Mouse (Mus musculus) kidney, postnatal 0 days (tissue): Measurements from ENCODE around the gene Tmem182. TPM values are rescaled to one million over a fixed set of nuclear protein-coding genes. Genes with fewer than 3 reads are reported as not detected.

ENCODE experiments used
- ATAC-seq: fragments of 200-750 bp; cut with Nextera tagmentation; replicated peaks from 2 replicates; pipeline ENCODE4 v1.8.0; 2017; ENCODE audit warnings: low read depth, moderate number of reproducible peaks, moderate TSS enrichment, moderate library complexity; ENCODE audit not compliant: low FRiP score
- DNase-seq: peaks from one replicate; pipeline ENCODE4 v3.0.0-alpha.2; 2016; ENCODE audit warnings: low spot score
- H3K27ac ChIP-seq: fragments of 300-500 bp; sonication (generic); 2 replicates; pipeline ENCODE4 v1.5.1; 2014; ENCODE audit warnings: mild to moderate bottlenecking
- H3K27me3 ChIP-seq: fragments of 300-500 bp; sonication (generic); 2 replicates; pipeline ENCODE4 v1.6.1; 2014; ENCODE audit warnings: low read length, mixed read lengths; ENCODE audit not compliant: insufficient read depth
- H3K36me3 ChIP-seq: fragments of 300-500 bp; sonication (generic); 2 replicates; pipeline ENCODE4 v1.6.1; 2014; ENCODE audit warnings: low read length, mixed read lengths; ENCODE audit not compliant: insufficient read depth
- H3K4me1 ChIP-seq: fragments of 300-500 bp; sonication (generic); replicated peaks from 2 replicates; pipeline ENCODE4 v1.6.1; 2014; ENCODE audit warnings: antibody characterized with exemption, low read length, mixed read lengths; ENCODE audit not compliant: insufficient read depth
- H3K4me2 ChIP-seq: fragments of 300-500 bp; sonication (generic); 2 replicates; pipeline ENCODE4 v1.6.1; 2014; ENCODE audit warnings: mild to moderate bottlenecking, low read length, moderate library complexity, mixed read lengths
- H3K4me3 ChIP-seq: fragments of 300-500 bp; sonication (generic); replicated peaks from 2 replicates; pipeline ENCODE4 v1.5.1; 2014; ENCODE audit warnings: low read depth, low read length
- H3K9ac ChIP-seq: fragments of 300-500 bp; sonication (generic); 2 replicates; pipeline ENCODE4 v1.6.1; 2014; ENCODE audit warnings: low read depth, low read length
- H3K9me3 ChIP-seq: fragments of 300-500 bp; sonication (generic); replicated peaks from 2 replicates; pipeline ENCODE4 v1.6.1; 2016; ENCODE audit warnings: low read length, inconsistent platforms, mixed read lengths
- CTCF ChIP-seq: IDR thresholded peaks from 2 replicates; pipeline ENCODE4 v1.5.1; 2016; ENCODE audit warnings: antibody characterized with exemption, low read depth, mild to moderate bottlenecking, moderate library complexity
- WGBS: fragments of 180-500 bp; shearing (Covaris S2); extraction: QIAGEN DNeasy Blood & Tissue Kit; methylation state at CpG from one replicate; pipeline ENCODE4 v1.1.7; 2014; 5-methylcytosine and 5-hydroxymethylcytosine counted together
- polyA plus RNA-seq: library from polyadenylated mRNA; unstranded; fragments of >200 nt; fragmentation: Nextera tagmentation; extraction: Ambion mirVana; gene quantifications from 2 replicates; pipeline ENCODE4 v1.2.1, GENCODE M21; 2015

Tmem182 gene
- polyA plus RNA-seq, 1 experiment from 2014 or later = 0.71 TPM

GRCm38 (mm10) chr1:40804118-40804517 is 1.3 kb upstream of the Tmem182 start:
- no peak overlapping the region for H3K27ac ChIP-seq
- H3K36me3 ChIP-seq = no peaks in the 10 kb centered on the region
- H3K4me2 ChIP-seq = no peak overlapping the region
- H3K27me3 ChIP-seq = no peaks in the 10 kb centered on the region
- no peak overlapping the region for H3K4me3 ChIP-seq
- no peak for DNase-seq
- no peak overlapping the region for H3K9ac ChIP-seq
- H3K9me3 ChIP-seq = no peaks in the 10 kb centered on the region
- ATAC-seq = no peak
- WGBS = 87% methylated on average over 12 of the region's 12 CpGs
- no peak for TF ChIP-seq CTCF
- no peaks in the 10 kb centered on the region for H3K4me1 ChIP-seq

- H3K4me2 ChIP-seq = no peak overlapping the region
- H3K9ac ChIP-seq = no peak overlapping the region
- no peak overlapping the region for H3K4me3 ChIP-seq
- H3K27ac ChIP-seq = no peak overlapping the region
- no peaks in the 10 kb centered on the region for H3K36me3 ChIP-seq
- WGBS = 91% methylated on average over 11 of the region's 11 CpGs
- no peaks in the 10 kb centered on the region for H3K27me3 ChIP-seq
- no peak for TF ChIP-seq CTCF
- no peak for ATAC-seq
- H3K9me3 ChIP-seq = no peaks in the 10 kb centered on the region
- DNase-seq = no peak
- no peaks in the 10 kb centered on the region for H3K4me1 ChIP-seq
These were observed 490 bp downstream of the Tmem182 start for GRCm38 (mm10) chr1:40805891-40806290.

GRCm38 (mm10) chr1:40808643-40809042 is 3.2 kb downstream of the Tmem182 start:
- H3K9ac ChIP-seq = no peak overlapping the region
- H3K4me2 ChIP-seq = no peak overlapping the region
- no peak for ATAC-seq
- no peak for DNase-seq
- no peaks in the 10 kb centered on the region for H3K36me3 ChIP-seq
- H3K27me3 ChIP-seq = no peaks in the 10 kb centered on the region
- H3K4me3 ChIP-seq = no peak overlapping the region
- 88% methylated on average over 3 of the region's 3 CpGs for WGBS
- no peaks in the 10 kb centered on the region for H3K9me3 ChIP-seq
- H3K27ac ChIP-seq = no peak overlapping the region
- H3K4me1 ChIP-seq = no peaks in the 10 kb centered on the region
- no peak for TF ChIP-seq CTCF

DNA sequence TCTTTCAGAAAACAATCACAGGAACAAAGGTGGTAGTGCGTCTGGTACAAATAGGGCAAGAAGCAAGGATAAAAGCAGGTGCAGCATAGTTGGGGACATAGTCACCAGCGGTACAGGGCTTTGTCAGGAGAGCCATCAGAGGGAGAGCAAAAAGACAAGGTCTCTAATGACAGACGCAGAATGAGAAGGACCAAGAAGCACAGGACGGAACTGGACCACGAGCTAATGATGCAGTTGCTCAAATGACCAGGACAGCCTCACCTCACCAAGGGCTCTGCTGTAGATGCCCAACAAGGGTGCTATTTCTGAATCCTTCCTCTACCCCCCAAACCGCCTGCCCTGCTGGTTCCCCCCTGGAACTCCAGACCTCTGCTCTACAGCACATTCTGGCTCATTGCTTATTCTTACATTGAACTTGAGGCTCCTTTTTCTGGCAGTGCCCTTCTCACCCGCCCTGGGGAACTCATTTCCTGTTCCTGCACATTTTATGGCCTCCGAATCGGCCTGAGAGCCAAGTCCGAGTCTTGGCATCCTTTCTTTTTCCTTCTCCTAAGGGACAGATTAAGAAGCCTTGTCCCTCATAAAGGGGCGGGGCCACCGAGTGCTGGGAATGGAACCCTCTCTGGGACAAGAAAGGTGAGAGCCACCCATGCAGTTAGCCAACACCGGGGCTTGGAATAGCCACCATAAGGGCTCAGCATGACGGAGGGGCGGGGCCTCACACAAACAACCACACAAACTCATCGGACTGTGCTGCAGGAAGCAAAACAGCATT is 9.9 kb downstream of the Tmem182 start:
- ATAC-seq = 0 out of 2 replicates have a peak, but pooled peaks have one; percentile 40
- TF ChIP-seq CTCF = no peak
- DNase-seq = peak; percentile 42
- Histone ChIP-seq H3K4me3 (no peak overlapping the region), H3K4me1 (peaks cover 5% of the 10 kb centered on the region; the same call in 1 of the 2 replicates), H3K27ac (0 out of 2 replicates have a peak overlapping the region, but pooled peaks have one; percentile 5), H3K4me2 (peak overlapping the region; percentile 44), H3K9ac (no peak overlapping the region), H3K36me3 (no peaks in the 10 kb centered on the region), H3K27me3 (no peaks in the 10 kb centered on the region), H3K9me3 (no peaks in the 10 kb centered on the region)
- 38% methylated on average over 16 of the region's 16 CpGs for WGBS

DNA sequence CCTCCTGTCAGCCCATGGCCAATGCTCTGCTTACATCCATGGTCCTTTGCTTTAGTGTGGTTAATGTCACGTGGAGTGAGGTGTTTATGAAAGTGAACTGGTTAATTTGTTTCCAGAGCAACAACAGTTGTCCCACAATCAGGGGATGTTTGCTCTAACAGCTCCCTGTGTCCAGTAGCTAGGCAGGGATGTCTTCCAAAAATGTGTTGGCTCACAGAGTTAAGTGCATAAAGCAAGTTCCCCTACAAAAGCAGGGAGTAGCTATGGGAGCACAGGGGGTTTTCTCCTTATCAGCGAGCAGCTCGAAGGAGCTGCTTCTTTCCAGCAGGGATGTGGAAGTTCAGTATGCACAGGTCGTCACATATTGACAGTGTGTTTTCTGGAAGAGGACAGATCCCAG is 19.1 kb downstream of the Tmem182 start:
- Histone ChIP-seq H3K27me3 (no peaks in the 10 kb centered on the region), H3K4me3 (no peak overlapping the region), H3K9me3 (no peaks in the 10 kb centered on the region), H3K4me1 (0 out of 2 replicates have a peak, but pooled peaks cover 3% of the 10 kb centered on the region), H3K4me2 (no peak overlapping the region), H3K36me3 (no peaks in the 10 kb centered on the region), H3K27ac (no peak overlapping the region), H3K9ac (no peak overlapping the region)
- ATAC-seq = no peak
- no peak for TF ChIP-seq CTCF
- 62% methylated on average over 4 of the region's 4 CpGs for WGBS
- no peak for DNase-seq

DNA sequence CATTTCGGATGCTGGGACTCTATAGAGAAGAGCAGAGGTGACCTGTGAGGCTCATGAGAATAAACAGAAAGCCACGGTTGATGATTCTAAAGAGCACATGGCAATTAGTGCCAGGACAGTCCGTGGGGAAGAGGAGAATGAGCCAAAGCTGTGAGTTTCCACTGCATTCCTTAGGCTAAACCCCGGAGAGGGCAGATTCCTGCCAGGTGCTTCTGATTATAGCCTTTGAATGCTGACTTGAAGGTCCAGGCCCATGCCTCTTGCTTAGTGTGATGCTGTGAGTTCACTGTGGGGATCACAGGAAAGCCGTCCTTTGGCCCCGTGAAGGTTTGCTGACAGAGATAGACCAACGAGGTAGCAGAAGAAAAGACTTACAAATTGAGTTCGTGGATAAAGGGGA is 19.5 kb downstream of the Tmem182 start:
- ATAC-seq (no peak), DNase-seq (no peak)
- Histone ChIP-seq H3K4me2 (no peak overlapping the region), H3K27ac (no peak overlapping the region), H3K9ac (no peak overlapping the region), H3K36me3 (no peaks in the 10 kb centered on the region), H3K27me3 (no peaks in the 10 kb centered on the region), H3K9me3 (no peaks in the 10 kb centered on the region), H3K4me3 (no peak overlapping the region), H3K4me1 (0 out of 2 replicates have a peak, but pooled peaks cover 3% of the 10 kb centered on the region)
- no peak for TF ChIP-seq CTCF
- 74% methylated on average over 8 of the region's 8 CpGs for WGBS
